Mouse (Mus musculus): ENCODE data around the gene Bfar. TPM values are rescaled to one million over a fixed set of nuclear protein-coding genes. Genes with fewer than 3 reads are reported as not detected.

Bfar gene
- 10 to 100 TPM; 55.8 to 65.8 TPM for total RNA-seq (2023)

DNA sequence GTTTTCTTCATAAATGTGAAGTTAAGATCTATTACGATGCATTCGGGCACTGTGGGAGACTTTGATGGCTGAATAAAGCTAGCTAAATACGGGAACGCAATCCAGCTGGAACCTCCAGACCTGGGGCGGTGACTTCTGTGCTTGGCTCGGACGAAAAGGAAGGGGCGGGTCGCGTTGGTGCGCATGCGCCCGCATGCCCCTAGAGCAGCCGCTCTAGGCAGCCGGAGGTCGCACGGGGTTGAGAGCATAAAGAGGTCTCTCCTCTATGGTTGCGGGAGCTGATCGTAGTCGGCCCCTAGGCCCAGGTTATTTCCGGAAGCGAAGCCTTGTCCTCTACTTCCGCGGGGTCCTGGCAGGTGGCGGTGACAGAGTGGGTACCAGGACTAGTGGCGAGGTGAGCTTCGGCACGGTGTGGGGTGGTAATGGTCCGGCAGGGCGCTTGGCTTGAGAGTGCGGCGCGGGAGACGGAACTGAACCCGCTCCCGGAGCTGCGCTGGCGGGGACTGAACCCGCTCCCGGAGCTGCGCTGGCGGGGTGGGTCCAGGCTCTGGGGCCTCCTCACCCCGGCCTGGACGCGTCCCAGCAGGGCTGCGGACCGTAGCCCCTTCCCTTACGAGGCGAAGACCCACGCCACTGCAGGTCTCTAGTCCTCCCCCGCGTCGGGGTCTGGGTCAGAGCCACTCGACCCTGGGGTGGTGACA is at the start of gene Bfar, which contains the start of gene 3110001I22Rik:
Bfar (plus strand) TSS at position 174 of the 701 bp plus-strand sequence.
3110001I22Rik (plus strand) TSS at position 245 of the 701 bp plus-strand sequence.

DNA sequence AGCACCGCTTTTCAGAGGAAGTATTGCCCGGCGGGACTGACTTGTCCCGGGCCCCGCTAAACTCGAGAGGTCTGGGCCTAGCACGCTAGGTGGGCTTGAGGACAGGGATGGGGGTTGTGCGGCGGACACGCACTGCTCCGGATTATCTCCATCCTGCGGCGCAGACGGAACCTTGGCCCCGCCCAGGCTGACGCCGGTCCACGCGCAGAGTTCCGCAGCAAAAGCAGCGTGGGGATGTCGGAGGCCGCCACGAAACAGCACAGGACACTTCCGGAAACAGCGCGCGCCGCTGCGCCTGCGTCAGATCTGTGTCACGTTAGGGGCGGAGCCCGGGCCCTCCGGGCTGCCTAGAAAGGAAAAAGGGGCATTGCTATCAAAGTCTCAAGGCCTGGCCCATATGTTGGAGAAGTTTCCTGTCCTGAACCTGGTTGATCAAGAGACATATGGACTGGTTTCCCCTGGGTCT is 3.7 kb upstream of the Bfar start, which contains the start of gene Parn:
Parn (minus strand) TSS at position 293 of the 466 bp plus-strand sequence.

DNA sequence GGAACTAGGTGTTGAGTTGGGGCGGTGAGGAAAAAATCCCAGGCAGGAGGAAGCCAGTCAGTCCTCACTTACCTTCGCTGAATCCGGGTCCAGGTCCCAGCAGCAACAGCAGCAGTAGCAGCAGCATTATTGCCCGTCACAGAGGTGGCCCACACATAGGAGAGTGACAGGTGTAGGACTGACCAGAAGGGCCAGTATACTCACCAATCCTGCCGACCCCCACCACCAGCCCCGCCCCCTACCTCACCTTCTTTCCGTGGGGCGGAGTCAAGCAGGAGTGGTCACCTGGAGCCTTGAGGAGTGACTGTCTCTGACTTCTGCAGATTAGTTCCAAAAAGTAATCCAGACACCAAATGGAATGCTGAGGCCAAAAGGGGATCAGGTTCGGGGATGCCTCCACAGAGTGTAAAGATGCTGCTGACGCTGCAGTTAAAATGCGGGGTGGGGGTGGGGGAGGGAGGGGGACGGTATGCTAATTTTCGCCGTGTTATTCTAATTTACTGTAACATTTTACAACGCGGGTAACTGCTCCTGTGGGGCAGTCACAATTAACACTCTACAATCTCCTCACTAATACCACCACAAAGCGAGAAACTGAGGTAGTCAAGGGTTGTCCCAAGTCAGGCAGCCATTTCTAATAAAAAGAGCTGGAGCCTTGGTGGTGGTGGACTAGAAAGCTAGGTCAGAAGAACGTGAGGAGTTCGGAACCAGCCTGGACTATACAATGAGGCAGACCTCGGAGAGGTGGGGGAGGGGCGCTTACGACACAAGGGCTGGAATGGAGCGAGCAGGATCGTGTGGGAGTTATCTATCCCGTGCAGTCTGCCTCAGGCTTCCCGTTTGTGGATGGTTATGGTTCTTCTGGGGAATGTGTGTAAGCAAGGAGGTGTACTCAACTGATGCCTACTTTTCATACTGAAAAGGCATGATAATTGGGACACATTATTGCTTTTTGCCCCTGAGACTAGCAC is 58.9 kb downstream of the Bfar start, which contains the start of gene Pla2g10:
Pla2g10 (minus strand) TSS at position 699 of the 971 bp plus-strand sequence.

Other genes starting within 250 kb of the Bfar start
- gene Parn, start 3.7 kb upstream of the Bfar start, total RNA-seq (2023) = 10 to 100 TPM; 36.4 to 37.6 TPM
- 10 to 100 TPM; 16.6 to 17.5 TPM for gene 3110001I22Rik, start 71 bp downstream of the Bfar start, total RNA-seq (2023)
- gene Pla2g10, start 59.1 kb downstream of the Bfar start, total RNA-seq (2023) = not detected
- gene Rrn3, start 108.8 kb downstream of the Bfar start, total RNA-seq (2023) = 10 to 100 TPM; 33.0 to 34.9 TPM
- 10 to 100 TPM; 65.7 to 74.5 TPM for gene Ntan1, start 147.0 kb downstream of the Bfar start, total RNA-seq (2023)
- 10 to 100 TPM; 66.8 to 77.9 TPM for gene Pdxdc1, start 231.3 kb downstream of the Bfar start, total RNA-seq (2023)
- gene Mpv17l, start 231.3 kb downstream of the Bfar start, total RNA-seq (2023) = under 1 TPM; 0.47 to 0.52 TPM

All from T-cell, adult 66 days (primary cell).